Mouse (Mus musculus): ENCODE measurements around the gene Tomm34.

GRCm38 (mm10) chr2:164077875-164078274, 6.9 kb upstream of the Tomm34 start:
- no peak for TF ChIP-seq CTCF (conservative IDR thresholded peaks at IDR 0.05; ENCODE audit: low read length)
- TF ChIP-seq POU5F1 (IDR thresholded peaks at IDR 0.05; ENCODE audit: borderline replicate concordance, low read length) = no peak

Measured in E14TG2a.4 (cell line).